Mouse (Mus musculus) neural tube, embryonic 10.5 days (tissue): ENCODE measurements at regions not wholly inside any gene's neighbourhood (a gene's known extent, or its start where the extent isn't known, plus 50 kb on each side); places are given as distances from the start of the nearest gene placed in this dataset.
A peak's percentile ranks its signal among the peaks of the same experiment; 100 is the strongest.

Experiments
- DNase-seq: peaks from one replicate; pipeline ENCODE4 v3.0.0-alpha.2; 2017; ENCODE audit warnings: low spot score; ENCODE audit errors: extremely low spot score

DNA sequence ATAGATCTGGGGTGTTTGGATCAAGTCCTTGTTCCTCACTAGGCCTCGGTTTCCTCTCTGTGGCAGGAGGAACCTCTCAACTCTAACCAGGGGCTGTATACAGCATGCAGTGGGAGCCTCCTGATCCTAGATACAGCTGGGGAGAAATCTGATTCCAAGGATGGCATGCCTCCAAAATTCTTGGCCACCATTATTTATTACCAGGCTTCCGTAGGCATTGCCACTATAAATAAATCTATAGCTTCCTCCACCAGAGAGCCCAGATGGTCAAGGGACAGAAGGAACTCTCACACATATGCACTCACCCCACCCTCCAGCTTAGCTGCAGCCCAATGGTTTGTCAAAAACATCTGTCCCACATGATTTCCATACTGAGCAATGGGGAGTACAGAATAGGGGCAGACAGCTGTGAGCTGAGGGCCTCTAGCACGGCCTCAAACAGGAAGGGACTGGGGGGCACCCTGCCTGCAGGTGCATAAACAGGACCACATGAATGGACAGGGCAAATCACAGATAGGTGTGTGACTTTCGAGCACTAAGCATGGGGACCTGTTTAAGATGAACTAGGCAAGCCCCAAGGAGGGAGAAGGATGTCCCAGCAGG, 100.8 kb upstream of the Mgme1 start:
- no peak for DNase-seq

DNA sequence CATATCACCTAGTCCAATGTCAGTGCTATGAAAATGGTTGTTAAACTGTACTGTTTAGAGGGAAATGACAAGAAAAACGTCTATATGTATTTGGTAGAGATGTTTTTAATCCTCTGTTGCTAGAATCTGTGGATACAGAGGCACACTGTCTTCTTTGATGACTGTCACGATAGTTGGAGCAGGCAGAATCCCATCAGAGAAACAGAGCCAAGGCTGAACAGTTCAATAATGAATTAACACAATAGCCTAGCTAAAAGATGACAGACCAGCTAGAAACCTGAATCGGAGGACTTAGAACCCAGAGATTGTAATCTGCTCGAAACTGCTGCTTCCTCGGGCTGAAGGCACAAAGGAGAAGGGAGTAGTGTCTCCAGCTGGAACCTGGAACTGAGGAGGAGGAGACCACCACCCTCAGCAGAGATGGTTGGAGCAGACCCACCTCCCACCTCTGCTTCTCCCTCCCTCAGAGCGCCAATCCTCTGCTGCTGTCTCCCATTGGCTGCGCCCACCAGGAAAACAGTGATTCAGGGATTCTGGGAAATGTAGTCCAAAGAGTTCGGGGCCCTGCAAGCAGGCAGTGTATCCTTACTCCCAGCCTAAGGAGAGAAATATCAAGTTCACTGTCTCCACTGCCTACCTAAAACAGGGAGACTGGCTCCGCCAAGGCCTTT, 98.2 kb upstream of the Mgme1 start:
- DNase-seq, result peak; percentile 60

DNA sequence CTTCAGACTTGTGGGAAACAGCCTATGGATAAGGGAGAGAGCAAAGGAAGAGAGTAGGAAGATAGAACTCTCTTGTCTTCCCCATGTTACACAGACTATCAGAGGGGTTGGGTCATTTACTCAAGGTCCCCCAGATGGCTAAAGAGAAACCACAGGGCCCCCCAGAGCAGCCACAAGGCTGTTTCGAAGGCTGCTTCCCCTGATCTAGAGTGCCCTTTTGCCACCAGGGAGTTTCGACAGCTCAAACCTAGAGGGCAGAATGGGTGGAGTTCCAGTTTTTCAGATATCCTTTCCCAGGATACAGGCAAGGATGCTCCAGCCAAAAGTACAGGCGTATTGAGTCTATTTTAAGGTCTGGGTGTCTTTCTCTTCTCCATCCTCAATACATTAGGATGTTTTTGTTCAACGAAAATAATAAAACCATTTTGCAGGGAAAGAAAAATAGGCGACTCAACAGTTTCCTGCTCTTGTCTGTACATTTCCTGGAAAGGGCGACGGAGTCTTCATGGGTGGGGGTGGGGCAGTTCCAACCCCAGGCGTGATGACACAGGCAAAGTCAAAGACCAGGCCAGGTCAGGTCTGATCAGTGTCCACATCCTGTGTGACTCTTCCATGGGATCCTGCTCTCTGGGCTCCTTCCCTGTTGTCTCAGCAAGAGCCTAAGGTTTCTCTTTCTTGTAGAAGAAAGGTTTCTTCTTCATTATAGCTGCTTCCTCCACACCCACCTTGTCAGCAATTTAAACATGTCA, 96.9 kb upstream of the Mgme1 start:
- no peak for DNase-seq

DNA sequence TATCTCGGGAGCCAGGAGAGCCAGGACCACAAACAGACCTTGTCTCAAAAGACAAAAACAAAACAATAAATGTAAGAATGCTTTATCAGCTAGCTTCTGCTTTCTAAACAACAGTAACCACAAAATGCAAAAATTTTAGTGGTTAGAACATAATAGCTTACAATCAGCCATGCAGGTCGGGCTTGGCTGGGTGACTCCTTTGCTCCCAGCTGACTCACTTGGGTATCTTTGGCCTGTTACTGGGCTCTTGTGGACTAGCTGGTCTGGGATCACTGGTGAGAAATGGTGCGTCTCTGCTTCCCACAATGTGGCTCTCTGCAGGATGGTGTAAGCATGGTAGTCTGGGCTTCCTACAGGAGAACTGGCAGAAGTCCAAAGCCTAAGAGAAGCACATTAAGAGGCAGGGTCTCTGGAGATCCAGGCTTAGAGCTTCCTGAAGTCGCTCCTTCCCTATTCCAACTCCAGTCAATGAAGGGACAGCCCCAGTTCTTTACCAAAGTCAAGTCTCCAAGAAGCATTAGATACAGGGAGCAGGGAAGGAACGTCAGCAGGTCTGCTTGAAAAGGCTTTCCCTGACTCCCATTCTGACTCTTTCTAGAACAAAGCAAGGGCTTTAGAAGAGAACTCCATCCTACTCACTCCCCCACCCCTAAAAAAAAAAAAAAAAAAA, 96.0 kb upstream of the Mgme1 start:
- no peak for DNase-seq

DNA sequence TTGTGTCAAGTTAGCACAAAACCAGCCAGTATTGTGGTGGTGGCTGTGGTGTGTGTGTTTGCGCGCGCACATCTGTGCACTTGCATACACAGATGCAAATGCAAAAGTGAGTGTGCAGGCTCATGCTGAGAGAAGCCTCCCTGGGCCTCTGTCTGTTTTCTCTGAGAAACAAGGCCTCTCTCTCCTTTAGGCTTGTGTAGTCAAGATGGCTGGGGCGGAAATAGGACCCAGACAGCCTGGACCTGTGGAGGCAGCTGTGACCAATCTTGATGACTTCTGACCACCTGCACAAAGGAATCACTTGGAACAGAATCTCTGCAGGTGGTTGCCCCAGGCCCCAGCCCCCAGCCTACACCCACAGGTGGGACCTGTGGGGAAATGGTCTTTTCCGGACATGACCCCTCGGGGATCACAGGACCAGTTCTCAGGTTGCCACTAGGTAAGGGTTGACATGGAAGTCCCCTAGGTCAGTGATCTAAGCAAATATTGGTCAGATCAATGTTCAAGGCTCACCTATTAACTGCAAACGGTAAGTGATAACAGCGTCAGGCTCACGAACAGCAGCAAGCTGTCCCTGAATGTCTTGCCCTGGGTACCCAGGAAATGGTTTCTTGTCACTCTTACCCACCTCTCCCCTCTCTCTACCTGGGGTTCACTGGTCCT, 93.8 kb upstream of the Mgme1 start:
- DNase-seq, result no peak

DNA sequence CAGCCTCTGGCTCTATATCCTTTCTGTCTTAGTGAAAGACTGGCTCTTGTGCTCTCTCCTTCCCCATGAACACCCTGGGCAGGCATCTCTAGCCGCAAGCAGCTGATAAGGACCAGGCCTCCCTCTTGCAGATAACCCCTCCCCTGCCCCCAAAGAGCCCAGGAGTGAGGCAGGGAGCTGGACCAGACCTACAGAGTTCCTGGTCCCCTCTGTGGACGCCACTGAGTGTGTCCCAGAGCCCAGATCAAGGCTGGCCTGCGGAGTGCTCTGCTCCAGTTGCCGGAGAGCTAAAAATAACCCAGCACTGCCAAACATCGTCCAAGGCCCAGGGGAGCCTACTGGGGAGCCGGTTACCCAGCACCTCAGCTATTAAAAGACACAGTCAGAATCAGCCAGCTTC, 93.2 kb upstream of the Mgme1 start:
- no peak for DNase-seq

DNA sequence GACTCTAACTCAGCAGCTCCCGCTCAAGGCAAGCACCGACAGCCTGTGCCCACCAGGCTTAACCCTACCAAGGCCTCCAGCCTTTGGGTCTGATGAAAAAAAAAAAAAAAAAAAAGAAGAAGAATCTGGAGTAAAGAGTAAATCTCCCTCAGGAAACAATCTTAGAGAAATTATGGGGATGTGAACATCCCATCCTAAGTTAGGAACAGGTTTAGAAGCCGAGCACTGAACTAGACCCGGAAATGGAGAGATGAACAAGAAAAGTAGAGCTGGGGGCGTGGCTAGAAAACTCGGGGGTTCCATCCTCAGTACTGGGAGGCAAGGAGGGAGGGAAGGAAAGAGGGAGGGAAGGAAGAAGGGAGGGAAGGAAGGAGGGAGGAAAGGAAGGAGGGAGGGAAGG, 92.5 kb upstream of the Mgme1 start:
- DNase-seq, result no peak

DNA sequence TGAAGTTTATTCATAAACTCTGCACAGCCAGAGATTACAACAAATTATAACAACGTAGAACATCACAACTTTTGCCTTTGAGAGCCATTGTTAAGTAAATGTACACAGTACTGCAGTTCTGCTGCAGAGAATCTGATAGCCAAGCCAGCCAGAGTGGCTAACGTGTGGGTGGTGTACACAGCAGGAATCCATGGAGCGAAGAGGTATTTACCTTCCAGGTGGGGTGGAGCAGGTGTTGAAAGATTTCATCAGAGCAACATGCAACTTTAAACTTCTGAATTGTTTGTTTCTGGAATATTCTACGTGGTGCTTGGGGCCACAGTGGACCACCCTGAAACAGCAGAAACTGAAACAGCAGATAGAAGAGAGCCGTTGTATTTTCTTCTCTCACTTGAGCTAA, 88.4 kb upstream of the Mgme1 start:
- no peak for DNase-seq

DNA sequence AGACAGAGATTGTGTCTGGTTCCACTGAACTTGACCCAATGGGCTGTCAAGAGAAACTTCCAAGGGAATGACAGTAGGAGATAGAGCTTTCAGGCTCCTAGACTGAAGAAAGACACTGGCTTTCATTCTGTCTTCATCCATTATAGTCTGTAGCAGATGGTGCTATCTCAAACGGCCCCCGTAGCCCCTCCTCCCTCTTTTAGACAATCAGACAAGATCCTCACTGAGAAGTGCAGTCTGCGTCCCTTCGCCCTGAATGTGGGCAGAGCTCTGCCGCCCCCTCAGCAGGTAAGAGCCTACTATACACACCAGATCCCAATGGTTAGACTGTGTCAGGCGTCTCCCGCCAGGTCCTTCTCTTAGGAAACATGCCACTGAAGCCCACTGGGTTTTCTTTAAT, 87.9 kb upstream of the Mgme1 start:
- no peak for DNase-seq

DNA sequence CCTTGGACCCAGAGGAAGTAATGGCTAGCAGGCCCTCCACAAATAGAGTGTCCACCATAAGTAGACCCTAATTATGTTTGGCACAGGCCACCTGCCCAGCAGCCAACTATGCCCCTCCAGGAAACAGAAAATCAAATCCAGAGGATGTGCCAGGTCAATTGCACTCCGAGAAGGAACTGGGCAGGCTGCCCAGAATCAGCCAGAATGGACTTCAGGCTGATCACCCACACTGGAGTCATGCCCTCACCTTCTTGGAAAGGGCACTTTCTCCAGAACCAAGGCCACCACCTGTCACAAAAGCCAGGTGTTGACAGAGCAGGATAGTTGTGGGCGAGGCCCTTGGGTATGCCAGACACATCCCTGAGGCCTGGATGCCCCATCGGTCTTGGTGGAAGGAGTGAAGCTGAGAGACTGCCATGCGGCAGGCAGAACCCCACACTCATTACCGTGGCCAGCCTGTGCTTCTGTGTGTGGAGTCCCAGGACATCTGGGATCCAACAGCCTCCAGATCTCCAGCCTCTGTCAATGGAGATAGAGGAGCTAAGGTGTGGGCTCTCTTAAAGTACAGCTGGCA, 87.0 kb upstream of the Mgme1 start:
- DNase-seq, result no peak

DNA sequence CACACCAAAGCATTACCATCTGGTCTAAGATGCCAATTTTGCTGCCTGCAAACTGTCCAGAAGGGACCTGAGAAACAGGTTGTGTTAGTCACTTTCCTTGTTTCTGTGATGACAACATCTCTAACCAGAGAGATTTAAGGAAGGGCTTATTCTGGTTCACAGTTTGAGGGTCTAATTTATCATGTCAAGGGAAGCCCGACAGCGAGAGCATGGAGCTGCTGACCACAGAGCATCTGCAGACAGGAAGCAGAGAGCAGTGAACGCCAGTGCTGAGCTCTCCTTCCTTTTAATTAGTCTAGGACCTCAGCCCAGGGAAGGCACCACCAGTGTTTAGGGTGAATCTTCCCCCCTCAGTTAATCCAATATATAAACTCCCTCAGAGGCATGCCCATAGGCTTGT, 85.3 kb upstream of the Mgme1 start:
- DNase-seq, result no peak

DNA sequence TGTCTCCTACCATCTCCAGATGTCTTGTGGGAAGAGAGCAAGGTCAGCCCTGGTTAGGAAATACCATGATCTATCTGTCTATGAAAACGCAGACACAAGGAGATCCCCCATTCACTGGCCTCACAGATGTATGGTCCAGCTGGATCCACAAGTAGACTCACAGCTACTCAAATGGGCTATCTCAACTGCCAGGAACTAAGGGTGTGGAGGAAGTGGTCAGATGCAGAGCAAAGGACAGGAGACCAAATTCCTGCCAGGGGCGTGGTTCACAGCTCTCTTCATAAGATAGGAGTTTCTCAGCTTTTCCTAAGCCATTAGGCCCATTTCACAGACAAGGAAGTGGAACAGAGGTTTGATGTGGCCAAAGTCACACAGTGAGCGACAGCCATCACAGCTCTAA, 84.0 kb upstream of the Mgme1 start:
- no peak for DNase-seq

DNA sequence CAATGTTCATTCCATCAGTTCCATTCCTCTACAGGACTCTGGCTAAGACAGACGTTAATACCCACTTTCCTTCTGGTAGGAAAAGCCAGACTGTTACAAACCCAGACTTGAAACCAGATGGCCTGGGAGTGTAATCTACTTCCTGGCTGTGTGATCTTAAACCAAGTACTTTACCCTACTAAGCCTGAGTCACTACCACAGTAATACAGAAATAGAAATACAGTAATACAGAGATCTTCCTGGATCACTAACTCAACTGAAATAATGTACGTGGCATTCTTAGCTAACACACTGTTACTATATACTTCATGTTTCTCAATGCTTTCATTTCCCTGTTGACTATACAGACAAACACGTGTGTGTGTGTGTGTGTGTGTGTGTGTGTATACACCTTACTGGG, 82.4 kb upstream of the Mgme1 start:
- DNase-seq, result no peak

DNA sequence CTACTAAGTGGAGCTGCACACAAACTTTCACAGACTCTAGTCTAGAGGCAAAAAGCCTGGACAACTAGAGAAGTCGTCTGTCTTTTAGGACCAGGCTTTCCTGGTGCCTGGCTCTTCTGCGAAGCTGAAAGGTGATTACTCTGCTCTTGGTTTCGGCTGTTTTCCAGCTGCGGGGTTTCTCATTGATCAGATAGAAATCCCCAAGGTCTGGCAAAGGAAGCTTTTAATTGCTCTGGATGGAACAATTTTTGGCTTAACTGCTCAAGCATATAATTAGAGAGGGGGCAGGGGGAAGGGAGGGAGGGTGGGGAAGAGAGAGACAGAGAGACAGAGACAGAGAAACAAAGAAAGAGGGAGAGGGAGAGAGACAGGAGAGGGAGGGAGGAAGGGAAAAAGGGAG, 82.0 kb upstream of the Mgme1 start:
- DNase-seq, result no peak

DNA sequence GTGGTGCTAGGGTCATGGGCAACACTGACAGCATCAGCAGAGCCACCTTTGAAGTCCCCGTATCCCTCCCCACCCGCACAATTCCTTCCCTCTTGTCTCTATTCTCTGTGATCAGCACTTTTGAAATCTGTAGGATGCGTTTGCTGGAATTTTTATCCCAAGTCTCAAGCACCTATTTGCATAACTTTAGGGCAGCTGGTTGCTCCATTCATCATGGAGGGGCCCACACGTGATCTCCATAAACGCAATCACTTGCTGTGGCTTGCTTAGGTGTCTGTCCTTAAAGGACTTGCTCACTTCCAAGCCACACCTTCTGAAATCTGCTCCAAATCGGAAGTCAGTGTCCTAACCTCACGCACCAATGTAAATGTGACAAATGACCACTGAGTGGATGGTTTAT, 80.7 kb upstream of the Mgme1 start:
- no peak for DNase-seq

DNA sequence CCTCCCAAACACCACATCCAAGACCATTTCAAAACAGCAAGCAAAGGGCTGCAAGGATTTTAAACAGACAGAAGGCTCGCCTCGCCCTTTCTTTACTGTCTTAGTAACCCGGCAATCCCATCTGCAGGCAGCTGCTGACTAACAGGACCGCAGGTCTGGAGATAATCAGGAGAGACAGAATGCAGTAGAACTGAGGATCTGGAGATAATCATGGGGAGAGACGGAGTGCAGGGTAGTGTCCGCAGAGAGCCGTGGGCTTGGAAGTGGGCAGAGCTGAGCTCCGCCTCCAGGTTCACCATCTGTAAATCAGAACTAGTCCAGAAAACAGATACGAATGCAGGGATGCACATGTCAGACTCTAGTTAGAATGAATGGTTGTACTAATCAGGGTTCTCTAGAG, 79.4 kb upstream of the Mgme1 start:
- DNase-seq, result no peak

DNA sequence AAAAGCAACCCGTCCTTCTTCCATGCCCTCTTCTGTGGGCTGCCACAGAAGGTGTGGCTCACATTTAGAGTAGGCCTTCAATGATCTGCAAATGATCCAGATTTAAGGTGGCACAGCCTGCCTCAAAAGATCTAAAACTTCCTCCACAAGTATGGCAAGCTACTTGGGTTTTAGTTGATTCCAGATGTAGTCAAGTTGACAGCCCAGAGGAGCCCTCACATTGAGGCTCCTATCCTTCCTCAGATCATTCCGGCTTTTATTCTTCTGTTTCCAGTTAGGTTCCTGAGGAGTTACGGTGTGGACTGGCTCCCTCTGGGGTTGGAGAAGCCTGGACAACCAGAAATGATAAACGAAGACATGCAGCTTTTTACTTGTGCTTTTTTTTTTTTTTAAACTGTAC, 78.8 kb upstream of the Mgme1 start:
- no peak for DNase-seq

DNA sequence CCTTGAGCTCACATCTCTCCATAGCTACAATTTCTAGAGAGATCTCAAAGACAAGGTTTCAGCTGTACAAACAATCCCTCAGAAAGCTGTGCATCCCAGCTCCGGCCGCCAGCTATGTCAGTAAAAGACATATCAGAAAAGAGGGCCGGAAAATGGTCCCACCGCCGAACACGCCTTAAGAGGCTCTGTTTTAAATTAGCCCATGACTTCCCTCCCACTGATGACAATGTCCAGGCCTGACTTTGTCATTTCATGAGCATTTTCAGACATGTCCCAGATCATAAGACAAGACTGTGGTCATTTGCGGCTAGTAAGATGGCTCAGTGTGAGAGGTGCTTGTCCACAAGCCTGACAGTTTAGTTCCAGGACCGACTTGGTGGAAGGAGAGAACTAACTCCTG, 78.0 kb upstream of the Mgme1 start:
- no peak for DNase-seq

DNA sequence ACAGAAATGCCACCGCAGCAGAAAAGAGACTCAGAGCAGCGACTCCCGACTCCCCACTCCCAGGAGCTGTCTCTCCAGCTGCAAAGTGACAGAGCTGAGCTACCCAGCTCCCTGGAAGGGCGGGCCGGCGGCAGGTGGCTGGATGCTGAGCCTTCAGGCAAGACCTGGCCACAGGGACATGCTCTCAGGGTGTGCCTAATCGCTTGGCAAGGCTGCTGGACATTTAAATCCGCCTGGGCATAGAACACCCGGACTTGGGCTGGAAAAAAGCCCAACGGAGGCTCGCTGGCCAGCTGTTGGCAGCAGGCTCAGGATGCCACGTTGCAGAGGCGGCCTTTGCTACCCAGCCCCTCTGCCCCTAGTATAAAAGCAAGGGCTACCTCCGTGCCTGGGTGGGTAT, 74.6 kb upstream of the Mgme1 start:
- DNase-seq, result no peak

DNA sequence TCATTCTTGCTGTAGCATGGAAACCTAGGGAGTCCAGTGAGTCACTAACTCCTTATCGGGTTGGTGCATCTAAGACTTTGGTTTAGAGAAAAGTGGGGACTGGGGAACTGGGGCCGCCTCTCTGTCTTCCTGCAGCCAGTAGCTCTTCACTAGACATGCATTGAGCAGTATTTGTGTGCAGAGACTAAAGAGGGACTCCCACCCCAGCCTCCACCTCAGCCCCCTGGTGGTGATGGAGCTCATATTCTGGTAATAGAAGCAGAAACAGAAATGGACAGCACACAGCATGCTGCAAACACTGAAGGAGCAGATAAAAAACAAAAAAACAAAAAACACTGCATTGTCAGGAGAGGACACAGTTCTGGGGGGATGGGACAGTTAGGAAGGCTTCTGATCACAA, 73.3 kb upstream of the Mgme1 start:
- DNase-seq, result no peak

DNA sequence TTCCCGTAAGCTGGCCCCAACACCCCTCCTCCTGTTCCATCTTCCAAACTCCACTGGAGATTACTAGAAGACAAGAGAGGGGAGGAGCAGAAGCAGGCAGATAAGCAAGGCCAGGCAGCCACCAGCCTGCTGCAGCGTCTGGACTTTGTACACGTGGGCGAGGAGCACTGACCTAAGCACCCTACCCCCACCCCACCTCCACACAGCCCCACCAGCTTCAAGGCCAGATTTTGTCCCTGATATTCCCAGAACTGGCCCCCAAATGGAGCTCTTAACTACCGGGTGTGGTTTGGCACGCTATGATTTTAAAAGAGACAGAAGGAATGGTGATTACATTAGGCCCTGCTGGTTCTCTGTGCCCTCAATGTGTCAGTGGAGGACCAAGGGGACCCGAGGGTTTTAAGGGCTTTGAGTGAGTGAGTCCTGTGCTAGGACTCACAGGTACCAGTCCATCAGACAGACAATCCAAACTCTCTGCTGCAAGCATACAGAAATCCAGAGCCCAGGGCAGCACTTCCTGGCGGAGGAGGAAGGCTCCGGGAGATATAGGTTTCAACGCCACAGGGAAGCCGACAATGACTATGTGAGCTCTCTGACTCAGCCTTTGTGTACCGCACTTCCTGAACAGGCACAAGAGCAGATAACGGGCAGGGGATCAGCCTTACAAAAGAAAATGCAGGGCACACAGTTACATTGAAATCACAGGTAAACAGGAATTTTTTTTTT, 72.0 kb upstream of the Mgme1 start:
- no peak for DNase-seq
